Mouse (Mus musculus): Measurements from ENCODE around the gene Scamp4.
A peak's percentile ranks its signal among the peaks of the same experiment; 100 is the strongest.
"Not testable (repeated sequence)": the region's sequence is repeated elsewhere in the genome, so short reads cannot be mapped to it uniquely, and the experiment has no call there.

Scamp4 gene

DNA sequence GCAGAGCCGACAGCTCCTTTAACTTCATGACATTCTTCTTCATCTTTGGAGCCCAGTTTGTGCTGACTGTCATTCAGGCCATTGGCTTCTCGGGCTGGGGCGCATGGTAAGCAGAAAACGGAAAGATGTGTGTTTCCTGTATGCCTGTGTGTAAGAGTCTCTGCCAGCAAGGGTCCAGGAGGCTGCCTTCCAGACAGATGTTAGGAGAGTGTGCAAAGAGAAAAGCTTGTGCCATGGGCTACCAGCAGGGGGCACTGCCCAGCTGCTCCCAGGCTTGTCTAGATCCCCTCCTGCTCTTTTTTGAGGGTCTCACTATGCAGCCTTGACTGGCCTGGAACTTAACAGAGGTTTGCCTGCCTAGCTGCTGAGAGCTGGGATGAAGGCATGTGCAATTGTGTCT lies 8.4 kb downstream of the Scamp4 start:
- DNase-seq, result peak; percentile 78

DNA sequence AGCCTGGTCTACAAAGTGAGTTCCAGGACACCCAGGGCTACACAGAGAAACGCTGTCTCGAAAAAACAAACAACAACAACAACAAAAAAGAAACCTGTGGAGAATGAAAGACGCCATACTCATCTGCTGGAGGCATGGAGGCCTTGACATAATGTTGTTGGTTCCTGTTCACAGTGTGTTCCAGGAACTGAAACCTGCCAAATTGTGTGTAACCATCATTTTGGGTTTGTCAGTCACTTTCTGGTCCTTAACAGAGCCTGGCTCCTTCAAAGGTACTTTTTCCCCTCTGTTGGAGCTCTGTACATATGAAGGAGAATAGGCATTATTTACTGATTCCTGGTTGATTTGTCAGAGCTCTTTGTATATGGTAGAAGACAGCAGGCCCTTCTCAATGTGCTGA lies 9.2 kb downstream of the Scamp4 start:
- peak in 1 of 2 experiments; percentile 31 for DNase-seq

- no peak for DNase-seq
Measured at GRCm38 (mm10) chr10:80613821-80614220, 11.1 kb downstream of the Scamp4 start.

DNA sequence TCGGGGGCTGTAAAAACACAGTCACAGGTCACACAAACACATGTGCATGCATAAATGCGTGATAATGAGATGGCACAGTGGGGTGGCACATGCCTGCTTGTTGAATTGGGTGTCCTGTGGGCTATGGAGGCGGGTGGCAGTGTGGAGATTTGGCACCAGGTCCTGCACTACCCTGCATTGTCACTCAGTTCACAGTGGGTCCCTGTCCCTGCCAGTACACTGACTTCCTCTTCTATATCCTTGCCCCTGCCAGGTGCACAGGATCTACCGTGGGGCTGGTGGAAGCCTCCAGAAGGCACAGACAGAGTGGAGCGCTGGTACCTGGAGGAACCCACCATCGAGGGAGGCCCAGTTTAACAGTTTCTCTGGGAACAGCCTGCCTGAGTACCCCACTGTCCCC lies 11.7 kb downstream of the Scamp4 start:
- no peak for DNase-seq

GRCm38 (mm10) chr10:80618181-80618580 lies 15.5 kb downstream of the Scamp4 start:
- peak; percentile 67 to 68 for DNase-seq

- DNase-seq, result no peak
Measured at GRCm38 (mm10) chr10:80619465-80620244, 17.0 kb downstream of the Scamp4 start.

- no peak for DNase-seq
Measured at GRCm38 (mm10) chr10:80620365-80620764, 17.7 kb downstream of the Scamp4 start.

DNA sequence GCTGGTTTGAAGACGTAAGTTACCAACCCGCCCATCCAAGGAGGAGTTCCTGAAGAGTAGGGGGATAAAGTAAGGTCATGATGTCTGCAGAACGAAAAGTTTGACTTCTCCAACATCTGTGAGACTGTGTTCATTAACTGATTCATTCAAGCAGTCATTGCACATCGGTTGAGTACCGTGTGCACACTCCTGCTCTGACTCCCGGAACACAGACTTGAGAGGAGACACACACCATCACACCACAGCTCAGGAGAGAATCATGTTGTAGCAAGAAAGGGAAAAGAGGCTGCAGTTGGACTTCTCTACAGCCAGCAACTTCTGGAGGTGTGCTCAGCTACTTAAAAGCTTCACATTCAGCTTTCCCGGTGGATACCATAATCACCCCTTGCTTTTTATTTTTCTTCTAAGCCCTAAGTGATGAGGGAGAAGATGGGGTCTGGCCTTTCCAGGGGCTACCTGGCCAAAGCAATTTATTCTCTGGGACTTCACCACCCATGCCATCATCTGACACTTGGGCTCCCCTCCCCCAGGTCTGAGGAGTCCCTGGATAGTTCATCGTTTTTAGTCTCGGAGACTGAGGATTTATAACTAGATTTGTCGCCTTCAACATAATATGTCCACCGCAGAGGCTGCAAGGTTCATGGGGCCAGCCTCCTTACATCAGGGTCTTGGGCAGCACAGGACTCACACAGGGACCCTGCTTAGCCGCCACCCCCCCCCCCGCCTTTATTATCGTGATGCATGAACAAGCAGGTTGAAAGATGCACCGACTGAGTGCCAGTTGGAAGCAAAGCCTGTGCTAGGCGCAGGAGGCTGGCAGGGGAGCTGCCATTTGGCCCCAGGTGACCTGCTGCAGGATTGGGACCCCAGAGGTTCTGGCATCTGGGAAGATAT lies 18.4 kb downstream of the Scamp4 start:
- peak; percentile 45 to 48 for DNase-seq

- DNase-seq, result no peak
Measured at GRCm38 (mm10) chr10:80621690-80621939, 18.9 kb downstream of the Scamp4 start.

GRCm38 (mm10) chr10:80621940-80622660 lies 19.4 kb downstream of the Scamp4 start:
- DNase-seq, result peak; percentile 100

GRCm38 (mm10) chr10:80622661-80623456 lies 20.2 kb downstream of the Scamp4 start, which contains the start of gene Csnk1g2:
TSS of gene Csnk1g2 (plus strand) at chr10:80622838.
- DNase-seq, result peak in 1 of 2 experiments; percentile 79

DNA sequence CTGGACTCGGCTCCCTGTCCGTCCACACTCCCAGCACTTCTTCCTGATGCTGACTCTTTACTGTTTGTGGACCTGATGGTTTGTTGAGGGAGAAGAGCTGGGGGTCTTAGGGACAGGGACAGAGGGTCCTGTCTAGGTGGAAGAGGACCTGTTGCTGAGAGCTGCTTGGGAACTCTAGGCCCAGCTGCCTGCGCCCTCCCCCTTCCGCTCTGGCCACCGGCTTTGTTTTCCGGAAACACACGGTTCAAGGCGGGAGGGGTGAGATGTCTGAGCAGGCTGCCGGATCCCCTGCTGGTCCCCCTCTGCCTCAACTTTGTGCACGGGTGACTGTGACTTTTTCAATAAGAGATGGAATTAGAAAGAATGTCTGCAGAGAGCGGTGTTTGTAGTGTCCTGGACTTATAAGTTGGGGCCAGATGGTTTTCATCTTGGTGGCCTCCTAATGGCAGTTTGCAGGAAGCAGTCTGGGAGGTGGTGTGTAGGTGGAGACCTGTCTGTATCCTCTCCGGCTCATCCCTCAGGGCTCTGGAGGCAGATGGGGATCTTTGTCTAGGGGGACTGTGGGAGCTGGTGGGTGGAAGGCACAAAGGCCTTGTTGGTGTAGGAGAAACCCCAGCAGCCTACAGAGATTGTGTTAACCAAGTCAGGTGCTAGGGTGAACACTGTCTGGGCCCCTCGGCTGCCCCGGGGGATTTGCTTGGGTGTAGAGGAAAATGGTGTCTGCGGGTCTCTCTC lies 21.0 kb downstream of the Scamp4 start:
- DNase-seq, result peak; percentile 77 to 81

DNA sequence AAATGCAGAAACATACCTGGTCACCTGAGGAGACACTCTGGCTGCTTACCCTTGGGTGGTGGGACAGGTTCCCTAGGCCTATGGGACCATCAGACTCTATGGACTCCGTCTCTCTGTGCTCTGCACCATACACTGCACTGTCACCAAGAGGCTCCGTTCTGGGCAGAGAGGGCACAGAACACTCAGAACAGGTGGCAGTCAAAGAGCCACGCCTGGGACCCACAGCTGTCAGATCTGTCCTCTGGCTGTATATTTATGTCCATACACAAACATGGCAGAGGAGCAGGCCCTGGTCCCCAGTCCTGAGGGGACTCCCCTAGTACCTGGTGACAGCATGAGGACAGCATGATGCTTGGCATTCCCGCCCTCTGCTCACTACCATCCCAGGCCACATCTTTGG lies 23.1 kb downstream of the Scamp4 start:
- no peak for DNase-seq

DNA sequence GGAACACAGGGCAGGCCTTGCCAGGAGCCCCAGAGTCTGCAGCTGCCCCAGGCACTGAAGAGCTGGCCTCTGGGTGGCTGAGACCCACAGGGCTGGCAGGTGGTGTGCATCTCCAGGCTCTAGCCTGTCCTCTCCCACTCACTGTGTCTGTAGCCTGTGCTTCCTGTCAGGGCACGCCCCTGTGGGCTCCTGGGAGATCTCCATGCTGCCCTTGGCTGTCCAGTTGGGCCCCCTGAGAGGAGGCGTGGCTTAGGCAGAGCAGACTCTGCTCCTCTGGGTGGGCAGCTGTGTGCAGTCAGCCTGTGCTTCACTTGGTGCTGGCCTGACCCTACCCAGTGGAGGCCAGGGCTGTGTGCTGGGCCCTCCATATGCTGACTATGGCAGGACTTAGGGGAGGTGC lies 25.0 kb downstream of the Scamp4 start:
- no peak for DNase-seq

DNA sequence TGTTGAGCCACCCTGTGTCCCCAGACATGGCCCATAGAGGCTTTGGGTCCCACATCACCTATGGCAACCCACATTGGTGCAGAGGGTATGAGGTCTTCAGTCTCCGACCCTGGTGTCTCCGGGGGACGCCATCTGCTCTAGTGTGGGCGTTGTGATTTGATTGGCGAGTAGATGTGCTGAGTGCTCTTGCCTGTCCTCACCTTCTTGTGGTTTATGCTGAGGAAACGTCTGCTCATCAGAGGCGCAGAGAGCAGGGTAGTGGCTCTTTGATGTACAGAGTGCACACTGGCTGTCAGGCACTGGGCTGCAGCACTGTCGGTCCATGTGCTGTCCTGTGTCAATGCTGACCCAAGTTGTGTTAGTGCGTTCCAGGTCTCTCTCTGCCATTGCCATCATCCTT lies 26.3 kb downstream of the Scamp4 start:
- DNase-seq, result no peak

- DNase-seq, result no peak
Measured at GRCm38 (mm10) chr10:80635345-80635744, 32.7 kb downstream of the Scamp4 start.

DNA sequence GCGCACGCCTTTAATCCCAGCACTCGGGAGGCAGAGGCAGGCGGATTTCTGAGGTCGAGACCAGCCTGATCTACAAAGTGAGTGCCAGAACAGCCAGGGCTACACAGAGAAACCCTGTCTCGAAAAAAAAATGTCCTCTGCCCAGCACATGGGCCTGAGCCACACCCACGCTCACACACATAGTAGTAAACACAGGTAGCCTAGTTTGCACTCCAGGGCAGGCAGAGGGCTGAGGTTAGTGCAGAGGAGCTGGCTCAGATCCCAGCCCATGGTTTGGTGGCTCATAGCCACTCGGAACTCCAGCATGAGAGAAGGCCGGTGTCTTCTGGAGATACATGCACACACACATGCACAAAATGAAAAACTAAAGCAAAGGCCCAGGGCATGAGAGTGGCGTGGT lies 44.3 kb downstream of the Scamp4 start:
- DNase-seq, result no peak

- not testable (repeated sequence) for DNase-seq
Measured at GRCm38 (mm10) chr10:80649910-80650309, 47.2 kb downstream of the Scamp4 start.

- DNase-seq, result no peak
Measured at GRCm38 (mm10) chr10:80650392-80650791, 47.7 kb downstream of the Scamp4 start.

- DNase-seq, result no peak
Measured at GRCm38 (mm10) chr10:80653156-80653720, 50.6 kb downstream of the Scamp4 start.

GRCm38 (mm10) chr10:80654866-80655265 lies 52.2 kb downstream of the Scamp4 start:
- no peak for DNase-seq
